Mouse (Mus musculus): ENCODE measurements at regions not wholly inside any gene's neighbourhood (a gene's known extent, or its start where the extent isn't known, plus 50 kb on each side); places are given as distances from the start of the nearest gene placed in this dataset.

- DNase-seq (ENCODE audit: low read depth in 1 of 2, low spot score in 2 of 2): no peak
Measured at GRCm38 (mm10) chr13:110450526-110450925, 55.7 kb downstream of the Plk2 start.

- DNase-seq (ENCODE audit: low read depth in 1 of 2, low spot score in 2 of 2): no peak
Measured at GRCm38 (mm10) chr13:110452009-110452525, 57.2 kb downstream of the Plk2 start.

GRCm38 (mm10) chr13:110455085-110455484, 60.2 kb downstream of the Plk2 start:
- DNase-seq (ENCODE audit: low read depth in 1 of 2, low spot score in 2 of 2): no peak

- DNase-seq (ENCODE audit: low read depth in 1 of 2, low spot score in 2 of 2): no peak
Measured at GRCm38 (mm10) chr13:110455569-110456196, 60.8 kb downstream of the Plk2 start.

- no peak for DNase-seq (ENCODE audit: low read depth in 1 of 2, low spot score in 2 of 2)
Measured at GRCm38 (mm10) chr13:110458701-110459100, 63.9 kb downstream of the Plk2 start.

GRCm38 (mm10) chr13:110461581-110461980, 66.7 kb downstream of the Plk2 start:
- no peak for DNase-seq (ENCODE audit: low read depth in 1 of 2, low spot score in 2 of 2)

- DNase-seq (ENCODE audit: low read depth in 1 of 2, low spot score in 2 of 2): no peak
Measured at GRCm38 (mm10) chr13:110471526-110471925, 76.7 kb downstream of the Plk2 start.

GRCm38 (mm10) chr13:110477709-110478108, 82.9 kb downstream of the Plk2 start:
- no peak for DNase-seq (ENCODE audit: low read depth in 1 of 2, low spot score in 2 of 2)

GRCm38 (mm10) chr13:110484358-110484940, 89.6 kb downstream of the Plk2 start:
- DNase-seq (ENCODE audit: low read depth in 1 of 2, low spot score in 2 of 2): no peak

GRCm38 (mm10) chr13:110485515-110485914, 90.7 kb downstream of the Plk2 start:
- no peak for DNase-seq (ENCODE audit: low read depth in 1 of 2, low spot score in 2 of 2)

GRCm38 (mm10) chr13:110490166-110490565, 95.3 kb downstream of the Plk2 start:
- no peak for DNase-seq (ENCODE audit: low read depth in 1 of 2, low spot score in 2 of 2)

GRCm38 (mm10) chr13:110492296-110493001, 97.6 kb downstream of the Plk2 start:
- DNase-seq (ENCODE audit: low read depth in 1 of 2, low spot score in 2 of 2): no peak

- DNase-seq (ENCODE audit: low read depth in 1 of 2, low spot score in 2 of 2): no peak
Measured at GRCm38 (mm10) chr13:110493002-110493552, 98.2 kb downstream of the Plk2 start.

GRCm38 (mm10) chr13:110497461-110497860, 102.6 kb downstream of the Plk2 start:
- no peak for DNase-seq (ENCODE audit: low read depth in 1 of 2, low spot score in 2 of 2)

- no peak for DNase-seq (ENCODE audit: low read depth in 1 of 2, low spot score in 2 of 2)
Measured at GRCm38 (mm10) chr13:110507814-110508362, 113.0 kb downstream of the Plk2 start.

- DNase-seq (ENCODE audit: low read depth in 1 of 2, low spot score in 2 of 2): no peak
Measured at GRCm38 (mm10) chr13:110517986-110518385, 123.1 kb downstream of the Plk2 start.

- DNase-seq (ENCODE audit: low read depth in 1 of 2, low spot score in 2 of 2): no peak
Measured at GRCm38 (mm10) chr13:110522974-110523373, 128.1 kb downstream of the Plk2 start.

GRCm38 (mm10) chr13:110527681-110528080, 132.8 kb downstream of the Plk2 start:
- no peak for DNase-seq (ENCODE audit: low read depth in 1 of 2, low spot score in 2 of 2)

GRCm38 (mm10) chr13:110529624-110530023, 134.8 kb downstream of the Plk2 start:
- no peak for DNase-seq (ENCODE audit: low read depth in 1 of 2, low spot score in 2 of 2)

GRCm38 (mm10) chr13:110534320-110534764, 139.5 kb downstream of the Plk2 start:
- no peak for DNase-seq (ENCODE audit: low read depth in 1 of 2, low spot score in 2 of 2)

GRCm38 (mm10) chr13:110535785-110536184, 140.9 kb downstream of the Plk2 start:
- no peak for DNase-seq (ENCODE audit: low read depth in 1 of 2, low spot score in 2 of 2)
